Mouse (Mus musculus) T-helper 1 cell (primary cell): ENCODE data around the gene Rabgap1l.

Experiments used
- in situ Hi-C: fragments of 300-600 bp; cut with MboI, MseI; formaldehyde crosslinking; loops from one replicate; pipeline ENCODE4 v1.15.1; 2025; ENCODE audit warnings: high pct_unique_total_duplicates

Rabgap1l gene

DNA sequence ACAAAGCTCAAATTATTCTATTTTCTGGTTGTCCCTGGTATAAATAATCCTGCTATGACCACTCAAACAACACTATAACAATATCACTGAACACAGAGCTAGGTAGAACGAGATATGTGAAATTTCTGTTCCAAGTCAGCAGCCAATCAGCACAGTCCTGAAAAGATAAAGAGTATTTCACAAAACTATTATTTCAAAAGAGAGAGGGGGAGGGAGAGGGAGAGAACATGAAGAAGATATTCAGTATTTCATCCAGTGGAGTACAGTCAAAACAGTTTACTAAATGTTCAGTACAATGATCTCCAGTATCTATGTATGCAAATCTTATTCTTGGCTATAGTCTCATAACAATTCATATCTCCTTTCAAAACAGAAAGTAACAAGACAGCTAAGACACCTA is 5.1 kb downstream of the Rabgap1l start:
- in situ Hi-C loops: no loop called here

DNA sequence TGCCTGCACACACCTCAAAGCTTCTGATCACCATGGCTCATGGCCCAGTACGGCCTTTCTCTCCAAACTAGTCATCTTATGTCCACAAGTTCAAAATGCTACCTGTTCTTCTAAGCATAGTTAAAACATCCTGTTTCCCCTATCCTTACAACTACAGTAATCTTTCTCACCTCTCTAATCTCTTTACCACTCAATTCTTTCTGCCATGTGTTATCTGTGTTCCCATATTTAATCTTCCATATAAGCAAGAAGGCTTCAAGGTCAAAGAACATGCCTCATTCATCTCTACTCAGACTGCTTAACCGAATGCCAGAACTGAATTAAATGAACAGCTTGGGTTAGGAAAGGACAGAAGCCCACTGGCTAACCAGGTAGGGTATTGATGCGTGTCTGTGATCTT is 5.8 kb downstream of the Rabgap1l start:
- in situ Hi-C loops: no loop called here

- in situ Hi-C loops: no loop called here
Observed at GRCm38 (mm10) chr1:160786571-160786970, 6.4 kb downstream of the Rabgap1l start.

- in situ Hi-C loops: no loop called here
Observed at GRCm38 (mm10) chr1:160785681-160786225, 7.3 kb downstream of the Rabgap1l start.

GRCm38 (mm10) chr1:160784122-160784521 is 8.9 kb downstream of the Rabgap1l start:
- in situ Hi-C loops: no loop called here

DNA sequence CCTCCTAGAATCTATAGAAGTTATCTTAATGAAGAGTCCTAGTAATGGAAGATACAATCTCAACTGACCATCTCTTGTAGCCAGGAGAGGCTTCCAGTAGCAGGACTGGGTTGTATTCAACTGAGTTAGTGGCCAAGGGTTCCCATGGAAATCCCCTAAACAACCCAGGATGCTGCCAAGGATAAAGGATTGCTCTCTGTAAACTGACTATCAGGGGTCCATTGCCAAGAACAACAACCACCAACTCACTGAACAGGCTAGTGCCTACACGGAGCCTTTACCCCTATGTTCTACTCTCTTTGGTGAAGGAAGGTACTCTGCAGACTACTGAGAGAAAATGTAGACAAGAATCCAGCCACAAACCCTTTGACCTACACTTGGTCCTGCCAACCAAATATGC is 18.8 kb downstream of the Rabgap1l start:
- in situ Hi-C loops: no loop called here

DNA sequence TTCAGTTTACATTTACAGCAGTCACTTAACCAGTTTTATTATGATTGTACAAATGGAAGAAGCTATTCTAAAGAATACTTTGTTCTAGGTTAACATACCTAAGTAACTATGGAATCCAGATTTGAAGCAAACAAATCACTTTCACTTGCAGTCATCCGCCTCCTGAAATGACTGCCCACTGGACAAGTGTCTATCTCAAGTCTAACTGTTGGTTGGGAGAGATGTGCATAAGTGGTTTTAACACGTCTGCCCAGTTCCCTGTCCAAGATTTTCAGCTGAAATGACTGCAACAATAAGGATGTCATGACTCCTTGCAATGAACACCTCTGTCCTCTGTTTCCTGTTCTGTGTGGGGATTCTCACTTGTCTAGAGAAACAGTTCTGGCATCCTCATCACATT is 27.4 kb downstream of the Rabgap1l start:
- in situ Hi-C loops: no loop called here

DNA sequence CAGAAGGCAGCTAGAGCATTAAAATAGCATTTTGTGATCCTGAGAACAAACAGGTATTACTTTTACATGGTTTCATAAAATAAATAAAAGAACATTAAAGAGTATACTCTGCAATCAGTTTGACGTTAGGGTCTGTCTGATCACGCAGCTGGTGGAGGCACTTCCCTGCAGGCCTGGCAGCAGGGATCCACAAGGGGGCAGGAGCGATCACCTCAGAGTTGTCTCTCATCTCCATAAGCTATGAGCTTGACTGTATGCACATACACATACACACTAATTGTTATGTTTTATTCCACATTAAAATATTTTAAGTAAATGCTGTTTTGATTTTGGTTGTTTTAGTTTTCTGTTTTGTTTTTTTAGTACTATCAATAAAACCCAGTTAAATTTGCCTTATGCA is 34.8 kb downstream of the Rabgap1l start:
- in situ Hi-C loops: loop anchor here (5.0 kb wide), 1 partner anchor 89 kb away; no protein-coding TSS in a partner anchor

GRCm38 (mm10) chr1:160755359-160755758 is 37.7 kb downstream of the Rabgap1l start:
- in situ Hi-C loops: loop anchor here (5.0 kb wide), 1 partner anchor 92 kb away; no protein-coding TSS in a partner anchor

GRCm38 (mm10) chr1:160750629-160751028 is 42.4 kb downstream of the Rabgap1l start:
- in situ Hi-C loops: no loop called here

- in situ Hi-C loops: no loop called here
Observed at GRCm38 (mm10) chr1:160746786-160747185, 46.2 kb downstream of the Rabgap1l start.

GRCm38 (mm10) chr1:160745238-160745930 is 47.6 kb downstream of the Rabgap1l start:
- in situ Hi-C loops: no loop called here

DNA sequence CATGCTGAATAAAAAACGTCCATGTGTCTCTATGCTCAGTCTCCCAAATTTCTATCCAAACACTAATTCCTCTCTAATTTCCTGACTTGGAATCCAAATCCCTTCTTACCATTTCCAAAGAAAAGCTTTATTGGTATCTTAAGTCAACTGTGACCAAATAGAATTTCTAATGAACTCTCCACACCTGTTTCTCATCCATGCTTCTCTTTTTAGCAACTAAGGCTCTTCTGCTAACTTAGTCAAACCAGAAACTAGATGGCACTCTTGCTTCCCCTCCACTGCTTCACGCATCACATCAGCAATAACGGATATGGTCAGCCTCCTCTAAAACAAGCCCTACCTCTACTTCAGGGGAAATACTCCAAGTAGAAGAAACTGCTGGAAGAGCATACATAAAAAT is 49.0 kb downstream of the Rabgap1l start:
- in situ Hi-C loops: no loop called here

DNA sequence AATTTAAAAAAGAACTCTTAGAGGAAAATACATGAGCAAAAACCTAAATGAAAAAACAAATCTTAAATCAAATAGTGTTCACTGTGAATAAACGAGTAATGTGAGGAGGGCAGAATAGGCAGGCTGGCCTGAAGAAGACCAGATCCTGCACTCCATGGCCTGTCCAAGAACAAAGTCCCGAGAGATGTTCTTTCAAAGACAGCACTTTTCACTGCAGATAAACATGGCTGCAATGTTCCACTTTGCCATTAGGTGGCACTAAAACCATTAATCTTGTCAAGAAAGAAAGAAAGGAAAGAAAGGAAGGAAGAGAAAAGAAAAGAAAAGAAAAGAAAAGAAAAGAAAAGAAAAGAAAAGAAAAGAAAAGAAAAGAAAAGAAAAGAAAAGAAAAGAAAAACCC is 49.8 kb downstream of the Rabgap1l start:
- in situ Hi-C loops: no loop called here

GRCm38 (mm10) chr1:160740650-160741049 is 52.4 kb downstream of the Rabgap1l start:
- in situ Hi-C loops: no loop called here

DNA sequence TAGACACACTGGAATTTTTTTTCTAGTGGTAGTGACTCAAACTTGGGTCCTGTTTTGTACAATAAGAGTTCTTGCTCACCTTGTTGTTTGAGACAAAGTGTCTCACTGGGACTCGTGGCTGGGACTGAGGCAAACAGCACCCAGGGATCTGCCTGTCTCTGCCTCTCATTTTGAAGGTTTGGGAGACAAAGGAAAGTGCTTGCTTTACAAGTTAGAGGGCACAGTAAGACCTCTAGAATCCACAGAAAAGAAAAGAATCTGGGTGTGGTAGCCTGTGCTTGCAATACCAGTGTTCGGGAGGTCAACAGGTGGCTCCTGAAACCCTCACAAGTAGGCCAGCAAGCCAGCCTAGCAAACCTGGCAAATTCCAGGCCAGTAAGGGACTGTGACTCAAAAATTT is 58.3 kb downstream of the Rabgap1l start:
- in situ Hi-C loops: no loop called here

DNA sequence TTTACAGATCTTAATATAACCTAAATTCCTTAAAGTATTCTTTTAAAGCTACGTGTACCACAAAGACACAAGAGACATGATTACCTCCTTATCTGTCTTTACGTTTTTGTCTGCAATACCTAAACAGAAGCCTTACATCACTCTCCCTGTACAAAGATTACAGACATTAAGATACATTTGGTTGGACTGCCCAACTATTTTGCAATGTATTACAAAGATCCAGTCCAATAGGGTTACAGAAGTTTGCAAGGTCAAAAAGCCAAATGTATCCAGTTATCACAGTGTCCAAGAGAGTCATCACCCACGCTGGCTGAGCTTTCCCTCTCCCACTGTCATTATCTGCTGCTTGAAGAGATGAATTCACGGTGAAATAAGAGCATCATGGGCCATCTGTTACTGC is 63.1 kb downstream of the Rabgap1l start:
- in situ Hi-C loops: no loop called here

- in situ Hi-C loops: no loop called here
Observed at GRCm38 (mm10) chr1:160717742-160718141, 75.3 kb downstream of the Rabgap1l start.

- in situ Hi-C loops: loop anchor here (5.0 kb wide), 1 partner anchor 307 kb away; no protein-coding TSS in a partner anchor
Observed at GRCm38 (mm10) chr1:160714685-160715084, 78.3 kb downstream of the Rabgap1l start.

DNA sequence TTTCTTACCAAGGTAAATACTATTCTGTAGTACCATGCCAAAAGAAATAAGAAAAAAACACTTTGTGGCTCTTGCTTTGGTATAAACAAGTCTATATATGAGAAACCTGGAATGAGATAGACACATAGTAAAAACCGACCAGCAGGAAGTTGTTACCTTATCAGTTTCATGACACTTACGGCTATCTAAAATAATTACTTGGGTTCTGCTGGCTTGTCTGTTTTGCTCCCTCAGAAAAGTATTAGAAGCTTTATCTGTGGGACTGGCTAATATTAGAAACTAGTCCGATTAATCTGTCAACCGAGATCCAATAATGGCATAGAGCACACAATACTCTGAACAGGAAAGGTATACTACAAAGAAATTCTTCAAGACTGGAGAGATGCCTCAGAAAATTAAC is 79.1 kb downstream of the Rabgap1l start:
- in situ Hi-C loops: loop anchor here (5.0 kb wide), 1 partner anchor 307 kb away; no protein-coding TSS in a partner anchor

- in situ Hi-C loops: loop anchor here (5.0 kb wide), 1 partner anchor 306 kb away; no protein-coding TSS in a partner anchor
Observed at GRCm38 (mm10) chr1:160713383-160713782, 79.6 kb downstream of the Rabgap1l start.

DNA sequence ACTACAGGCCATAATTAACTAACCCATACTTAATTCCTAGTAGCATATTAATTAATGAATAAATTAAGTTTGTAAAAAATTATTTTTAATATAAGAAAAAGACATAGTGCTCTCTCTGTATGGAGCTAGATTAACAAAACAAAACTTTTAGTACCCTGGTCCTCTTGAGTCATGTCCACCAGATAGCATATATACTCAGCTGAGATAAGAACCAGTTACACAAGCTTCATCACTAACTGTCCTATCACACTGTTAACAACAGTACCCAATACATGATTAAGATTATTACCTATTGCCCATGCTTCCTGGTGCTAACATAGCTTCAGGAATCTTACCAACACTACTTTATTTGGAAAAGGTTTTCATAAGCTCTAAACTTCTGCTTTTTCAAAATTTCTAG is 82.5 kb downstream of the Rabgap1l start:
- in situ Hi-C loops: loop anchor here (5.0 kb wide), 1 partner anchor 303 kb away; no protein-coding TSS in a partner anchor

GRCm38 (mm10) chr1:160704596-160704995 is 88.4 kb downstream of the Rabgap1l start:
- in situ Hi-C loops: no loop called here
